Mouse (Mus musculus) spleen, adult 2 months (tissue): ENCODE data around the gene Plekha5. TPM values are rescaled to one million over a fixed set of nuclear protein-coding genes. Genes with fewer than 3 reads are reported as not detected.

ENCODE experiments used
- DNase-seq, 2 experiments: peaks; one replicate each; pipeline versions ENCODE4 v3.0.0 to v3.0.0-alpha.2; 2012 to 2021; ENCODE audit warnings: low spot score in 2 of 2, low read depth in 1 of 2
- H3K27ac ChIP-seq: fragments of 200-500 bp; 2 replicates; pipeline ENCODE4 v1.5.1; 2012; ENCODE audit warnings: low read length, inconsistent platforms; ENCODE audit not compliant: insufficient read depth
- H3K27me3 ChIP-seq: fragments of 200-500 bp; 2 replicates; pipeline ENCODE4 v1.6.1; 2012; ENCODE audit warnings: mild to moderate bottlenecking, moderate library complexity, low read length, inconsistent platforms; ENCODE audit not compliant: control insufficient read depth, insufficient read depth
- H3K36me3 ChIP-seq: fragments of 200-500 bp; 2 replicates; pipeline ENCODE4 v1.6.1; 2012; ENCODE audit warnings: mild to moderate bottlenecking, low read length, inconsistent platforms; ENCODE audit not compliant: control insufficient read depth, insufficient read depth
- H3K4me1 ChIP-seq: fragments of 200-500 bp; 2 replicates; pipeline ENCODE4 v1.6.1; 2011; ENCODE audit warnings: inconsistent platforms; ENCODE audit not compliant: control insufficient read depth, insufficient read depth, insufficient read length
- H3K4me3 ChIP-seq: fragments of 200-500 bp; 2 replicates; pipeline ENCODE4 v1.5.1; 2011; ENCODE audit warnings: mild to moderate bottlenecking, inconsistent platforms; ENCODE audit not compliant: insufficient read depth, insufficient read length; ENCODE audit errors: extremely low read depth
- CTCF ChIP-seq: fragments of 200-500 bp; IDR thresholded peaks from 2 replicates; pipeline ENCODE4 v1.5.1; 2011; ENCODE audit warnings: mild to moderate bottlenecking, inconsistent platforms; ENCODE audit not compliant: insufficient read depth, insufficient read length, insufficient replicate concordance; ENCODE audit errors: extremely low read depth
- POLR2A ChIP-seq: fragments of 200-500 bp; IDR thresholded peaks from 2 replicates; pipeline ENCODE4 v1.6.1; 2011; ENCODE audit warnings: low read depth, low read length, inconsistent platforms
- WGBS: fragments of 180-500 bp; shearing (Covaris S2); methylation state at CpG from one replicate; pipeline ENCODE4 v1.1.7; 2018; 5-methylcytosine and 5-hydroxymethylcytosine counted together
- polyA plus RNA-seq: library from polyadenylated mRNA; depleted of rRNA; stranded (reverse); fragments of >200 nt; gene quantifications from 2 replicates; pipeline ENCODE4 v1.2.3, GENCODE M21; 2012

The Plekha5 gene
- polyA plus RNA-seq, 1 experiment: 8.1 TPM

DNA sequence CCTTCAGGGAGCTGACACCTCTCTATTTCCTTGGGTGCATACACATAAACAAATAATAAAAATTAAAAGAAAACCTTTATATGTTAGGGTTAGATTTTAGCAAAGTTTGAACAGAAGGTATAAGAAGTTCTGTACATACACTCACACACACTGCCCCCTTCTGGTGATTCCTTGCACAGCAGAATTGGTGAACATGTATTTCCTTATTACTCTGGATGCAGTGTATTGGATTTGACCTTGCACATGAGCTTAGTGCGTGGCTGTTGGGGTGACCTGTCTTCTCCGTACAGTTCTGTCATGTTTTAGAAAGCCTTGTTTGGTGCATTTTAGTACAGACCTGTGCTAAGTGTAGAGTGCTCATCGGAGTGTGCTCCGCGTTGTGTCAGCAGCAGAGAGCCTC is 19.5 kb downstream of the Plekha5 start:
- H3K36me3 ChIP-seq: no peaks in the 10 kb centered on the region
- no peak overlapping the region for H3K4me3 ChIP-seq
- no peak overlapping the region for H3K27ac ChIP-seq
- TF ChIP-seq CTCF: no peak
- no peak for TF ChIP-seq POLR2A
- 87% methylated on average over 5 of the region's 5 CpGs for WGBS
- no peaks in the 10 kb centered on the region for H3K4me1 ChIP-seq
- DNase-seq: peak; percentile 23 to 35
- H3K27me3 ChIP-seq: no peaks in the 10 kb centered on the region

GRCm38 (mm10) chr6:140444147-140444546 is 20.3 kb downstream of the Plekha5 start:
- Histone ChIP-seq H3K27me3 (no peaks in the 10 kb centered on the region), H3K4me3 (no peak overlapping the region), H3K36me3 (no peaks in the 10 kb centered on the region), H3K4me1 (no peaks in the 10 kb centered on the region), H3K27ac (no peak overlapping the region)
- no peak for DNase-seq
- TF ChIP-seq CTCF (no peak), POLR2A (no peak)
- WGBS: 90% methylated on average over 7 of the region's 7 CpGs

DNA sequence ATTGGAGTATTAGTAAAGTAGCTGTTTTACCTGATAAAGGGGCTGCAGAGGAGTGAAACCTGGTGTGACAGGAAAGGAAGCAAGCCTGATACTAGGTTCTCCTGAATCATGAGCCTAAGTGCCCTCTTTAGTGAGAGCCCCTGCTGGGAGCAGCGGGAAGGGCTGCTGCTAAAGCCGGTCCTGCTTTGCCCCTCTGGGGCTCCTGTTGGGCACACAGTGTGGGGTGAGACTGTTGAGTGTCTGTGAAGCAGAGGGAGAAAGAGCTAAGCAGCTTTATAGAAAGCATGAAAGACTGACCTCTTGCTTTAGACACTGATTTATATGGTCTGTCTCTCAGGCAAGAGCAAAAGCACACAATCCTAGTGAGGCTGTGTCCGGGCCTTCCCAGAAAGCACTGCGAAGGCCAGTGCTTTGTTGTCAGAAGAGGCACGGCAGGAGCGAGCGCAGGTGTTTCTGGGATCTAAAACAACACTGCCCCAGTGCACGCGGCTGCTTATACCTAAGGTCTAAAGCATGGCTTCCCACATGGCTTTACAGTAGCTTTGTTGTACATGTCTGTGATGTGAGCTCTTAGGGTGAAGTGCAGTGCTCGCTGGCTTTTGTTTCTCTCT is 21.1 kb downstream of the Plekha5 start:
- no peak for TF ChIP-seq POLR2A
- TF ChIP-seq CTCF: no peak
- no peaks in the 10 kb centered on the region for H3K4me1 ChIP-seq
- no peaks in the 10 kb centered on the region for H3K27me3 ChIP-seq
- WGBS: 93% methylated on average over 10 of the region's 10 CpGs
- no peaks in the 10 kb centered on the region for H3K36me3 ChIP-seq
- H3K4me3 ChIP-seq: no peak overlapping the region
- H3K27ac ChIP-seq: no peak overlapping the region
- no peak for DNase-seq

GRCm38 (mm10) chr6:140448010-140448739 is 24.3 kb downstream of the Plekha5 start:
- 93% methylated on average over 21 of the region's 21 CpGs for WGBS
- Histone ChIP-seq H3K36me3 (no peaks in the 10 kb centered on the region), H3K4me3 (no peak overlapping the region), H3K4me1 (no peaks in the 10 kb centered on the region), H3K27ac (no peak overlapping the region), H3K27me3 (no peaks in the 10 kb centered on the region)
- no peak for TF ChIP-seq POLR2A
- TF ChIP-seq CTCF: no peak
- DNase-seq: no peak

GRCm38 (mm10) chr6:140450693-140451092 is 26.8 kb downstream of the Plekha5 start:
- Histone ChIP-seq H3K27me3 (no peaks in the 10 kb centered on the region), H3K36me3 (no peaks in the 10 kb centered on the region), H3K27ac (no peak overlapping the region), H3K4me3 (no peak overlapping the region), H3K4me1 (no peaks in the 10 kb centered on the region)
- DNase-seq: no peak
- TF ChIP-seq CTCF (no peak), POLR2A (no peak)
- WGBS: 92% methylated on average over 5 of the region's 5 CpGs

- Histone ChIP-seq H3K4me1 (no peaks in the 10 kb centered on the region), H3K36me3 (no peaks in the 10 kb centered on the region), H3K27me3 (no peaks in the 10 kb centered on the region), H3K4me3 (no peak overlapping the region), H3K27ac (no peak overlapping the region)
- 97% methylated on average over 8 of the region's 8 CpGs for WGBS
- no peak for DNase-seq
- TF ChIP-seq POLR2A (no peak), CTCF (no peak)
Observed at GRCm38 (mm10) chr6:140452736-140453135, 28.9 kb downstream of the Plekha5 start.

DNA sequence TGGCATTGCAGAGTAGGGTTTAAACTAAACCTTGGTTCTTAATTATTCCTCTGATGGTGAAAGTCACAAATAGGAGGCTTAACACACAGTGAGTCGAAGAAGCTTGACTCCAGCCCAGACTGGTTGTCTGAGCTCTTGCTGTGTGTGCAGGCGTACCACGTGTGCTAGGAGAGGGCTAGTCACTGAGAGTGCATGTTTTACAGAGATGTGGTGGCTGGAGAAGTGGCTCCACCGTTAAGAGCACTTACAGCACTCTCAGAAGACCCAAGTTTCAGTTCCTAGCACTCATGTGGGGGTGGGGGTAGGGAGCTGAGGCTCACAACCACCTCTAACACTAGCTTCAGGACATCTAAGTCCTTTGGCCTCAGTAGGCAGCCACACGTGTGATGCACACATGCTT is 29.6 kb downstream of the Plekha5 start:
- H3K27me3 ChIP-seq: no peaks in the 10 kb centered on the region
- no peak for DNase-seq
- no peak overlapping the region for H3K4me3 ChIP-seq
- H3K4me1 ChIP-seq: no peaks in the 10 kb centered on the region
- no peak overlapping the region for H3K27ac ChIP-seq
- TF ChIP-seq CTCF: no peak
- TF ChIP-seq POLR2A: no peak
- H3K36me3 ChIP-seq: no peaks in the 10 kb centered on the region
- WGBS: 87% methylated on average over 5 of the region's 5 CpGs
